Mouse (Mus musculus) cerebellum, adult 2 months (tissue): ENCODE measurements at regions not wholly inside any gene's neighbourhood (a gene's known extent, or its start where the extent isn't known, plus 50 kb on each side); places are given as distances from the start of the nearest gene placed in this dataset.

Source experiments
- CTCF ChIP-seq: fragments of 200-500 bp; IDR thresholded peaks from 2 replicates; pipeline ENCODE4 v1.5.1; 2011; ENCODE audit warnings: low read depth, mild to moderate bottlenecking, control low read depth, low read length, moderate library complexity, borderline replicate concordance; ENCODE audit not compliant: insufficient read depth
- POLR2A ChIP-seq: fragments of 200-500 bp; IDR thresholded peaks from 2 replicates; pipeline ENCODE4 v1.6.1; 2011; ENCODE audit warnings: low read length, control low read depth, borderline replicate concordance; ENCODE audit not compliant: insufficient read depth

- no peak for TF ChIP-seq CTCF
- no peak for TF ChIP-seq POLR2A
Observed at GRCm38 (mm10) chr1:128767991-128768390, 175.9 kb upstream of the Cxcr4 start.
